Mouse (Mus musculus): ENCODE results near the gene Srd5a2.

GRCm38 (mm10) chr17:73995907-73996645 lies 51.6 kb downstream of the Srd5a2 start:
- TF ChIP-seq CTCF (IDR thresholded peaks at IDR 0.05; ENCODE audit: extremely low read depth, insufficient read depth, insufficient read length, insufficient replicate concordance) (no peak), POLR2A (IDR thresholded peaks at IDR 0.05; ENCODE audit: low read depth, low read length) (no peak)

All from spleen, adult 2 months (tissue).